Mouse (Mus musculus) gastrocnemius, postnatal 10 days (tissue): ENCODE measurements around the gene Fgf15. TPM values are rescaled to one million over a fixed set of nuclear protein-coding genes. Genes with fewer than 3 reads are reported as not detected.
"Not testable (repeated sequence)": the region's sequence is repeated elsewhere in the genome, so short reads cannot be mapped to it uniquely, and the experiment has no call there.

Experiments
- DNase-seq: peaks from one replicate; pipeline ENCODE4 v3.0.0; 2021; ENCODE audit warnings: mixed read lengths
- total RNA-seq, 2 experiments: library from RNA; stranded (reverse); gene quantifications; 2 replicates each; pipeline ENCODE4 v1.2.3; 2021

Gene Fgf15
- total RNA-seq, 2 experiments from 2014 or later: not detected

- not testable (repeated sequence) for DNase-seq
Observed at GRCm38 (mm10) chr7:144890661-144891060, 5.7 kb upstream of the Fgf15 start.

GRCm38 (mm10) chr7:144891863-144892262, 4.5 kb upstream of the Fgf15 start:
- no peak for DNase-seq

GRCm38 (mm10) chr7:144892322-144892721, 4.0 kb upstream of the Fgf15 start:
- no peak for DNase-seq

DNA sequence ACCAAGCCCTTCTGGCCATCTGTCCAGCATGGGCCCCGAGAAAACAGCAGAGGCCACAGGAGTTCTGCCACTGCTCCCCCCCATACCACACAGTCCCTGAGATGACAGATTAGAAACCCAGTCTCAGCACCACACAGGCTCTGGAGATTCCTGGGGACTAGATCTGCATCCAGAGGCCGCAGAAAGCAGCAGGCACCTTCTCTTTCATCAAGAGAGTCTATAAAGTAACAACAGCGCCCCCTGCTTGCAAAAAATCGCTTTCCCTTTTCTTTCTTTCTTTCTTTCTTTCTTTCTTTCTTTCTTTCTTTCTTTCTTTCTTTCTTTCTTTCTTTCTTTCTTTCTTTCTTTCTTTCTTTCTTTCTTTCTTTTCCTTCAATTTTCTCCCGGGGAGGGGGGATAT, 2.1 kb upstream of the Fgf15 start:
- DNase-seq: peak; percentile 47

DNA sequence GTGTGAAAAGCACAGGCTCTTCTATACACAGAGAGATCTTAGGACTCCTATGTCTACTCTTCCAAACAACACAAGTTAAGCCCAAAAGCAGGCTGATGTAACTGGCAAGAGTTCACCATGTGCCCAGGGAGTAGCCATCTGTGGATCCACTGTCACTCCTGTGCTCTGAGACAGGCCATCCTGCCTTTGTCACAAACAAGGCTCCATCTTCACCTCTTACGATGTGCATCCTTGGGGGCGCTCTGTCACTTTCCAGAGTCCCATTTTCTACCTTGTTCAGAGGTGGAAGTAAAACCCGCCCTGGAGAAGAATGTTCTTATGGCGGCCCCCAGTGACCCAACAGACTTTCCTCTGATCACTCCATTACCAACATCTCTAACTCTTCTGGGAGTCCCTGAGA, 1.6 kb upstream of the Fgf15 start:
- no peak for DNase-seq

DNA sequence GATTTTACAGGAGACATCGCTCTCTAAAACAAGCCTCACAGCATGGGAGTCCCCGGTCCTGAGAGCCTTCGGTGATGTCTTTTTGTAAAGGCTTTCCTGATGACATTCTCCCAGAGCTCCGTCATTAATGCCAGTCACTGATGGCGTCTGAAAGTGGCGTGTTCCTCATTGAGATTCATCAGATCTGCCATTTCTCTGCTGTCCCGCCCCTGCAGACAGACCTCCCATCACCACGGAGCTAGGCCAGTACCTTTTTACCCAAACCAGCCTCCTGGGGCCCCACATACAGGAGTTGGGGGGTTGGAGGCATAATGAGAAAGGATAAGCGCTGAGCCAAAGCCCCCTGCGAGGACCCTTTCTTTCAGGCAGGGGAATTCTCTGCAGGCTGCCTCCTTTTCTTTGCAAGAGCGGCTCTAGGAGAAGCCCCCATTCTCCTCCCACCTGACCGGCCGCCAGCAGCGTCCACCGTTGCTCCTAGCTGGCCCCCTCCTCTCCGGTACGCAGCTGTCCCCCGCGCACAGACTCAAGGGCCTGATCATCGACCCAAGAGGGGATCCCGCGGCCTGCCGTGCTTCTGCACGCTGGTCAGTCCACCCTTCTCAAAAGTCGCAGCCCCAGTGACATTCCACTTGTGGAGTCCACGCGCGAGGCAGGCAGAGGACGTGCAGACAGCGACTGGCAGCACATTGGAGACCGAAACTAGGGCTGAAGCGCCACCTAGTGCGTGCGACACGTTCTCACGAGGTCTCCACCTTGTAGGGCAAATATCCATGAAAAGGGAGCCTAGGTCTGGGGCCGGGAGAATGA, 823 bp upstream of the Fgf15 start:
- DNase-seq: peak; percentile 69

GRCm38 (mm10) chr7:144898506-144898905, 2.2 kb downstream of the Fgf15 start:
- DNase-seq: no peak

GRCm38 (mm10) chr7:144905514-144905913, 9.2 kb downstream of the Fgf15 start:
- DNase-seq: not testable (repeated sequence)

- peak; percentile 78 for DNase-seq
Observed at GRCm38 (mm10) chr7:144906708-144907397, 10.5 kb downstream of the Fgf15 start.

GRCm38 (mm10) chr7:144907793-144908192, 11.5 kb downstream of the Fgf15 start:
- DNase-seq: no peak

DNA sequence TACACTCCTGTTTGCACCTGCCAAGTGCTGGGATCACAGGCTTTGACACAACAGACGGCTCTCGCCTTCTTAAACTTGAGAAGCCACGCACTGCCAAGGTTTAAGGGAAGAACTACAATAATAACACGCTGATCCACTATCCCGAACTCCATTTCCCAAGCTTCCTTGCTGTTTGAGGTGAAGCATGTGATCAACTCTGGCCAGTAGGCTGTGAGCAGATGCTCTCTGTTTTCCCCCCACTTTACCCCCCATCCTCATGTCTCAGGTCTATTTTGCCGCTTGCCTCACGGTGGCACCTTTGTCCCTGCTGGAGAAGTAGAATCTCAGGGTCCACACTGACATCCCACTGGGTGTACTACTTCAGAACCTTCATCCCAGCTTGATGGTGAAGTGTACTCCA, 12.4 kb downstream of the Fgf15 start:
- DNase-seq: no peak

DNA sequence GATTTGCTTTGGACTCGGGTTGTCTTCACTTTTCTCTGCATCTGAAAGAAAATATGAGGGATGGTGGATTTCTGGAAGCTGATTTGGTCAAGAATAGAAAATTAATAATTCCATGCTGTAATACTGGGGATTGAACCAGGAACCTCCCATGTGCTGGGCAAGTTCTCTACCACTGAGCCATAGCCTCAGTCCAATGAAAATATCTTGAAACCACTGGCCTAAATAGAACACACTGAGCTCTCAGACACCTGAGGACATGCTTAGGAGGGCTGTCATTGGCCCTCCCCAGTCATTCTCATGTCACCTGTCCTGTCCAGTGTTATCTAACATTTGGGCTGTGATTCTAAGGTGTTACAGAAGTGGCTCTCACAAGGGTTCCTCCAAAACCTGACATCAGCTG, 14.8 kb downstream of the Fgf15 start:
- DNase-seq: no peak

DNA sequence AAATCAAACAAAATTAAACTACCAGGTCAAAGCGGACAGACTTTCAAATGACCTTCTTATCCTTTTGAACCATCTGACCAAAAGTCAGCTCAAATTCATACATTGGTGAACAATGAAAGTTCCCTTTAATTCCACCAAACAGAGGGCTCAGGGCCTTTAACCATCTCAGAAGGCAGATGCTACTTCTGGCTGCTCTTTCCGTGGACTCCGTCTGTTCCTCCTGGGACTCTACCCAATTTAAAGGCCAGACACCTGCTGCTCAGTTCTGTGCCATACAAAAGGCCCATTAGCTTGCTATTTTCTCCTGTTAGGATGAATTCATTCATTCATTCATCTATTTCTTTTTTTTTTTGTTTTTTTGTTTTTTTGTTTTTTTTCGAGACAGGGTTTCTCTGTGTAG, 16.6 kb downstream of the Fgf15 start:
- no peak for DNase-seq

DNA sequence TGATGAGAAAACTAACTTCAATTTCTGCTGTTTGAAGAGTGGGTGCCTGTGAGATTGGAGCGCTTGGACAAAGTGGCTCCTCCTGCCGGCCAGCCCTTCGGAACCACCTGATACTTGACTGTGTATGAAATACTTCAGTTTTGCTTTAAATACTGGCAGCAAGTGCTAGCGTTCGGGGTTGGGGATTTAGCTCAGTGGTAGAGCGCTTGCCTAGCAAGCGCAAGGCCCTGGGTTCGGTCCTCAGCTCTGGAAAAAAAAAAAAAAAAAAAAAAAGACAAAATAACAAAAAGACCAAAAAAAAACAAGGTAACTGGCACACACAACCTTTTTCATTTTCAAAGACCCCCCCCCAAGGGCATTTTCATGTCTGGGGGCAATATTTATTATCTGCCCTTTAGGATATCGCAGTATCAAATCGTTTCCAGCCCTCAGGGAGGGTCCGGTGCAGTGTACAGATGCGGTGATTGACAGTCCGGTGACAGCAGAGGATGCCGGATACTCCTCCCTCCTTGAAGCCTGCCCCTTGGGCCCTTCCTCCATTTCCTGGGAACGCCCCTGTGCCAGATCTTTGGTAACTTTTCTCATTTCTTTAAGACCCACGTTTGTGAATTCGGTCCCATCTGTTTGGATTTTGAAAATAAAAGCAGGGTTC, 18.1 kb downstream of the Fgf15 start:
- DNase-seq: no peak

DNA sequence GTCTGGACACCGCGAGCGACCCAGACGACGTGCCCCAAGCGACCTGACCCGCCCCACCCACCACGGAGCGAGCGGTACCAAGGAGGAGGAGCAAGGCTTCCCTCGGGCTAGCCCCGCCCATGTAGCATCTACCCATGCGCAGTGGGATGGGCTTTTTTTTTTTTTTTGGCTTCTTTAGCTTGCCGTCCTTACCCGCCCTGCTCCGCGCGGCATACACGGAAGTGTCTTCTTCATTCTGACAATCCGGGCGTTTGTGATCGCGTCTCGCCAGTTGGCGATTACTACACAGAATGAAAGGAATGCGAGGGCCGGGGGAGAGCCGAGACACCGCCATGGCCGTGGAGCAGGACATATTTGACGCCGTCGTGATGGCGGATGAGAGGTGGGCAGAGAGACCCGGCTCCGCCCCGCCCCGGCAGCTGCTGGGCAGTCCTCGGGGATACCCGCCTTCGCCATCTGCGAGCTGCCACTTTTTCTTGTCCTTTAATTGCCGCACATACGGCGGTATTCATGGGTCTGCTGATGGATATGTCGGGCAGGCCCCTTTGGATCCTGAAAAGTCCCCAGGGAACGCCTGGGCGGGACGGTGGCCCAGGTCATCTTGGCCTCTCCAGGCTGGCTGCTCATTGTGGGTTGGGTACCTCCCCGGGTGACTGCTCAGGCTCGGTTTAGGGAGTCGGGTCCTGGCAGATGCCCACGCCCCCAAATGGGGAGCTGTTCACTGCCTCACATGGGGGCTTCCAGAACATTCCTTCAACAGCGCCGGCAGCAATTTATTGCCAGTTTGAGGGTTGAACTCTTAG, 18.8 kb downstream of the Fgf15 start, which contains the start of gene LTO1:
LTO1 (plus strand) TSS at position 153 of the 803 bp plus-strand sequence.
- DNase-seq: peak; percentile 82

DNA sequence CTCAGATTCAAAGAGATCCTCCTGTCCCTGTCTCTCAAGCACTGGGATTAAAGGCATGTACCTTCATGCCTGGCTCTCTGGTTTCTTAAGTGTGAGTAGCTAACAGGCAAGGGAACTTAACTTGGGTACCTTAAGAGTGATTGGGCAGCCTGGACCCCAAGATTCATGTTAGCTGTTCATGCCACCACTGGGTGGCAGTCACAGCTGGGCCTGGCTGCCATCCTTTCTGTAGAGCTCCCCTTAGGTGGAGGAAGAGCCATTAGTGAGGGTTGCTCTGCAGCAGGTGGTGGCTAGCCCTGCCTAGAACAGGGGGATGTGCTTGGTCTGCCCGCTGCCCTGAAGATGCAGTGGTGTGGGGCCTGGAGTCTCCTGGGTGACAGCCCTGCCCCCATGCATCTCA, 22.5 kb downstream of the Fgf15 start:
- DNase-seq: no peak

- DNase-seq: no peak
Observed at GRCm38 (mm10) chr7:144927591-144927990, 31.3 kb downstream of the Fgf15 start.

- DNase-seq: no peak
Observed at GRCm38 (mm10) chr7:144928009-144928888, 31.9 kb downstream of the Fgf15 start.

GRCm38 (mm10) chr7:144928889-144929210, 32.5 kb downstream of the Fgf15 start:
- DNase-seq: no peak

- DNase-seq: no peak
Observed at GRCm38 (mm10) chr7:144929506-144929905, 33.2 kb downstream of the Fgf15 start.

- DNase-seq: no peak
Observed at GRCm38 (mm10) chr7:144929931-144930330, 33.6 kb downstream of the Fgf15 start.
